Mouse (Mus musculus) neural tube, embryonic 13.5 days (tissue): ENCODE measurements around the gene Myof. TPM values are rescaled to one million over a fixed set of nuclear protein-coding genes. Genes with fewer than 3 reads are reported as not detected.

Source experiments
- polyA plus RNA-seq: library from polyadenylated mRNA; unstranded; fragments of >200 nt; fragmentation: Nextera tagmentation; extraction: Ambion mirVana; gene quantifications from 2 replicates; pipeline ENCODE4 v1.2.1, GENCODE M21; 2015

Gene Myof
- polyA plus RNA-seq, 1 experiment from 2014 or later: 2.9 TPM

Other genes starting within 250 kb of the Myof start
- 7.6 and 9.2 TPM in 2 replicates for gene Cep55, start 11.4 kb upstream of the Myof start, polyA plus RNA-seq
- not detected in 2 replicates for gene Ffar4, start 53.5 kb upstream of the Myof start, polyA plus RNA-seq
- gene Rbp4, start 81.7 kb upstream of the Myof start, polyA plus RNA-seq: 2.9 and 4.6 TPM in 2 replicates
- gene Pde6c, start 89.2 kb upstream of the Myof start, polyA plus RNA-seq: 0.14 TPM in 1 of 2 replicates, not detected in the other
- 46.3 and 47.7 TPM in 2 replicates for gene Fra10ac1, start 180.6 kb upstream of the Myof start, polyA plus RNA-seq
- 9.5 and 11.2 TPM in 2 replicates for gene Lgi1, start 221.0 kb upstream of the Myof start, polyA plus RNA-seq